Mouse (Mus musculus) liver, postnatal 0 days (tissue): ENCODE results near the gene Frmd4b. TPM values are rescaled to one million over a fixed set of nuclear protein-coding genes. Genes with fewer than 3 reads are reported as not detected.
A peak's percentile ranks its signal among the peaks of the same experiment; 100 is the strongest.

Experiments
- ATAC-seq: fragments of 200-750 bp; cut with Nextera tagmentation; 2 replicates; pipeline ENCODE4 v1.8.0; 2017; ENCODE audit warnings: mild to moderate bottlenecking, moderate library complexity
- DNase-seq: peaks from one replicate; pipeline ENCODE4 v3.0.0-alpha.2; 2016
- H3K27ac ChIP-seq: fragments of 300-500 bp; sonication (generic); 2 replicates; pipeline ENCODE4 v1.5.1; 2014; ENCODE audit warnings: antibody characterized with exemption, moderate library complexity, mild to moderate bottlenecking, low read depth
- H3K27me3 ChIP-seq: fragments of 300-500 bp; sonication (generic); 2 replicates; pipeline ENCODE4 v1.6.1; 2014; ENCODE audit warnings: low read length, control low read depth, mixed read lengths; ENCODE audit not compliant: insufficient read depth
- H3K36me3 ChIP-seq: fragments of 300-500 bp; sonication (generic); replicated peaks from 2 replicates; pipeline ENCODE4 v1.6.1; 2014; ENCODE audit warnings: mild to moderate bottlenecking, control low read depth, low read length, moderate library complexity, mixed read lengths; ENCODE audit not compliant: insufficient read depth
- H3K4me1 ChIP-seq: fragments of 300-500 bp; sonication (generic); 2 replicates; pipeline ENCODE4 v1.6.1; 2014; ENCODE audit warnings: antibody characterized with exemption, mild to moderate bottlenecking, control low read depth; ENCODE audit not compliant: insufficient read depth
- H3K4me2 ChIP-seq: fragments of 300-500 bp; sonication (generic); 2 replicates; pipeline ENCODE4 v1.6.1; 2014; ENCODE audit warnings: low read depth, mild to moderate bottlenecking, low read length, moderate library complexity, mixed read lengths
- H3K4me3 ChIP-seq: fragments of 300-500 bp; sonication (generic); 2 replicates; pipeline ENCODE4 v1.5.1; 2014; ENCODE audit warnings: low read depth, low read length
- H3K9ac ChIP-seq: fragments of 300-500 bp; sonication (generic); replicated peaks from 2 replicates; pipeline ENCODE4 v1.6.1; 2014; ENCODE audit warnings: mild to moderate bottlenecking, moderate library complexity
- H3K9me3 ChIP-seq: fragments of 300-500 bp; sonication (generic); 2 replicates; pipeline ENCODE4 v1.6.1; 2016; ENCODE audit warnings: mild to moderate bottlenecking, control low read depth, low read length, mixed read lengths
- CTCF ChIP-seq: sonication (generic); IDR thresholded peaks from 2 replicates; pipeline ENCODE4 v1.5.1; 2016; ENCODE audit warnings: antibody characterized with exemption, low read depth
- EP300 ChIP-seq: IDR thresholded peaks from 2 replicates; pipeline ENCODE4 v1.6.1; 2016; ENCODE audit warnings: antibody characterized with exemption, low read depth, mild to moderate bottlenecking
- WGBS: fragments of 180-500 bp; shearing (Covaris S2); extraction: QIAGEN DNeasy Blood & Tissue Kit; methylation state at CpG from one replicate; pipeline ENCODE4 v1.1.7; 2014; ENCODE audit not compliant: insufficient replicate concordance; 5-methylcytosine and 5-hydroxymethylcytosine counted together
- polyA plus RNA-seq: library from polyadenylated mRNA; unstranded; fragments of >200 nt; fragmentation: Nextera tagmentation; extraction: Ambion mirVana; gene quantifications from 2 replicates; pipeline ENCODE4 v1.2.1, GENCODE M21; 2015

Gene Frmd4b
- polyA plus RNA-seq, 1 experiment from 2014 or later = 8.3 TPM

DNA sequence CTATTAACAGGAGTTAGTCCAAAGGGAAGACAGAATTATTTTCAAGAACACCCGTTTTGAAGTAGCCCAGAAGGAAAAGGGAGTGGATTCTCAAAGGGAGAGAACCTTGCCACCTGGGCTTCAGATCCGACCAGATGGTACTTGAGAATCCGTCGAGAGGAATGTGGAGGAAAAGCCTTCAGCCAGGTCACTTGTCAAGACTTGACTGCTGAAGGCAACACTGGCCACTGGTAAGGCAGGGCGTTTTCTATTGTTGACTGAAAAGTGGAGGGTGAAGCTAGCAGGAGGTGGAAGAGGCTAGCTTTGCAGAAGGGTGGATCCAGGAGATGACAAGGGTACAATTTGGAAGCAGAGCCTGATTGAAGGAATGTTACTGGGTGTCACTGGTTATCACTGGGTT is 324.4 kb downstream of the Frmd4b start:
- TF ChIP-seq EP300 (no peak), CTCF (no peak)
- H3K4me1 ChIP-seq = peaks cover 22% of the 10 kb centered on the region
- H3K9ac ChIP-seq = no peak overlapping the region
- ATAC-seq (no peak), DNase-seq (no peak)
- H3K9me3 ChIP-seq = no peaks in the 10 kb centered on the region
- no peak overlapping the region for H3K4me2 ChIP-seq
- H3K27ac ChIP-seq = peak overlapping the region; percentile 64; the same call in 1 of the 2 replicates
- H3K4me3 ChIP-seq = no peak overlapping the region
- 80% methylated on average over 5 of the region's 5 CpGs for WGBS
- H3K36me3 ChIP-seq = peaks cover 36% of the 10 kb centered on the region
- no peaks in the 10 kb centered on the region for H3K27me3 ChIP-seq

DNA sequence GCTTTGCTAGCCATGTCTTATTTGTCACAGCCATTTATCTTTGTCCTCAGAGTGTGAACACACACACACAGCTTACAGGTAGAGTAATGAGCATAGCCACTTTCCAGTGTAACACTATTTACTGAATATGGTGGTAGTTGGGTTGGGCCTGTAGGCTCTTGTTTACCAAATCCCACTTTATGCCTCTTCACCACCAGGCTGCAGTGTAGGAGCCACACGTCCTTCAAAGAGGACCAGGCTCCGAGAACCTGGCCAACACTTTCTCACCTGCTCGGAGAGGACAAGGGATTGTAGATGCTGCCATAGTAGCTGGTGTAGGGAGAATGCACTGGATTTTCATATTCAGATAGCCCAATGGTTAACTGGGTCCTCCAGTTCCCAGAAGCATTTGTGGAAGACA is 325.2 kb downstream of the Frmd4b start:
- Histone ChIP-seq H3K4me1 (peaks cover 23% of the 10 kb centered on the region), H3K27ac (peak overlapping the region; percentile 64), H3K4me3 (no peak overlapping the region), H3K9me3 (no peaks in the 10 kb centered on the region), H3K9ac (no peak overlapping the region), H3K27me3 (no peaks in the 10 kb centered on the region), H3K36me3 (peaks cover 37% of the 10 kb centered on the region), H3K4me2 (no peak overlapping the region)
- no peak for TF ChIP-seq CTCF
- no peak for TF ChIP-seq EP300
- 0 out of 2 replicates have a peak, but pooled peaks have one; percentile 4 for ATAC-seq
- 76% methylated on average over 3 of the region's 3 CpGs for WGBS
- no peak for DNase-seq

DNA sequence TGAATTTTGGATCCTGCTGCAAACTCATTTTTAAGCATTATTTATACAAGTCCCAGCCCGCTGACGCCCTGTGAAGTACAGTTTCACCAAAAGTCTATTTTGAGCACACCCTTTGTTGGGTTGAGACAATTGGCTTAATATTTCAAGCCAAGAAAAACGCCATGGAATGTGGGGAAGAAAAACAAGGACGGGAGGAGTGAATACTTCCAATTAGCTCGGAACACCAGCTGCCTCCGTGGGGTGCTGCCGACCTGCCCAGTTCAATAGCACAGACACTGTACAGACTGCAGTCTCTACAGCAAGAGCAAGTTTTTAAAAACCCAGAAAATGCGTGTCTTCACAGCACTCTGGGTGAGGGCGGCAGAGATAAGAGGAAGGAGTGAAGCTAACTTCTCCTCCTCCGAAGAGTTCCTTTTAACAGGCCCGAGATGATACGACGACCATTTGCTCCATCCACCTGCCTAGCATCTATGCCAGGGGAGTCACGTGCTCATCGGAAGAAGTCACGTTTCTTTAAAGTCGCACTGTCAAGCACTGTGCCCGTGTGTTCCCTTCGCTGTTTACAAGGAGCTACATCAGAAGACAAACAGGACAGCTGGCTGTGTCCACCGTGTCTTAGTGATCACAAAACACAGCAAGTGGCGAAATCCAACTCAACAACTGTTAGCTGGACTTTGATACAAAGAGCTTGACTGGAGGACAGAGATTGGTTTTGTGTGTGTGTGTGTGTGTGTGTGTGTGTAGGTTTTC is 326.0 kb downstream of the Frmd4b start:
- peaks cover 32% of the 10 kb centered on the region for H3K36me3 ChIP-seq
- H3K4me3 ChIP-seq = no peak overlapping the region
- DNase-seq (no peak), ATAC-seq (peak; percentile 78)
- H3K4me2 ChIP-seq = no peak overlapping the region
- H3K9me3 ChIP-seq = no peaks in the 10 kb centered on the region
- peaks cover 23% of the 10 kb centered on the region for H3K4me1 ChIP-seq
- no peak for TF ChIP-seq CTCF
- no peak for TF ChIP-seq EP300
- 45% methylated on average over 21 of the region's 21 CpGs for WGBS
- no peaks in the 10 kb centered on the region for H3K27me3 ChIP-seq
- H3K27ac ChIP-seq = peak overlapping the region; percentile 64
- H3K9ac ChIP-seq = no peak overlapping the region

DNA sequence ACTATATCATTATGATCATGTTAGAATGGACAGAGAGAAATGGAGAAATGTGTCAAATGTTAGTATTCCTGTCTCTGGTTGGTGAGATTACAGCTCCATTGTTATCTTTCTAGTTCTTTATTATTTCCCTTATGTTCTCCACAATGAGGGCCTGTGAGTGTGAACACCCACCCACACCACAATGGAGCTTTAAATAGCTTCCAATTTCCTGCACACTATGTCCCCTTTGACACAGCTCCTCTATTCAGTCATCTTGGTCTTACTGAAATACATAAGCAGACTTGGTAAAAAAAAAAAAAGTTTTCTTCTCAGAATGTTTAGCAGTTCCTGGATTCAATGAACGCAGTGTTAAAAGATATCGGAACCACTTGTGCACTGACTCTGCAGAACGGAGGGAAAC is 326.7 kb downstream of the Frmd4b start:
- no peak overlapping the region for H3K9ac ChIP-seq
- peaks cover 23% of the 10 kb centered on the region for H3K4me1 ChIP-seq
- no peak for DNase-seq
- no peaks in the 10 kb centered on the region for H3K27me3 ChIP-seq
- no peak overlapping the region for H3K4me3 ChIP-seq
- H3K27ac ChIP-seq = no peak overlapping the region; the same call in 1 of the 2 replicates
- H3K4me2 ChIP-seq = no peak overlapping the region
- 44% methylated on average over 3 of the region's 3 CpGs for WGBS
- H3K9me3 ChIP-seq = no peaks in the 10 kb centered on the region
- no peak for ATAC-seq
- peaks cover 31% of the 10 kb centered on the region for H3K36me3 ChIP-seq
- no peak for TF ChIP-seq EP300
- TF ChIP-seq CTCF = no peak

DNA sequence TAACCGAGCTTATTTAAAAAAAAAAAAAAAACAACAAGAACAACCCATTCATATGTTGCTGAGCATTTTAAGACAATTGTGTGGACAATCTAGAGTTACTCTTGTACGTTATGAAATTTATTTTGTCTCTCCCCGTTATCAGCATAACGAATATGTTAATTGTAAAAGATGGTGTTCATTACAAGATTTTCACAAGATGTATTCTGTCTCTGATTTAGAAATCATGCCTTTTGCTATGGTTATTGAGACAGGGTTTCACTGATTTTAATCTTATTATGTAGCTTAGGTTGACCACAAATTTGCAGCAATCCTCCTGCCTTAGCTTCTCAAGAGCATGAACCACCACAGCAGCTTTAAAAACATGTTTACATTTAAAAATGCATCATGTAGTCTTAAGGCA is 327.5 kb downstream of the Frmd4b start:
- ATAC-seq (no peak), DNase-seq (no peak)
- Histone ChIP-seq H3K9me3 (no peaks in the 10 kb centered on the region), H3K4me3 (no peak overlapping the region), H3K4me2 (no peak overlapping the region), H3K36me3 (peaks cover 28% of the 10 kb centered on the region), H3K27me3 (no peaks in the 10 kb centered on the region), H3K9ac (no peak overlapping the region), H3K4me1 (peaks cover 23% of the 10 kb centered on the region), H3K27ac (peak overlapping the region; percentile 83)
- 67% methylated on average over 4 of the region's 4 CpGs for WGBS
- TF ChIP-seq CTCF = no peak
- TF ChIP-seq EP300 = no peak

DNA sequence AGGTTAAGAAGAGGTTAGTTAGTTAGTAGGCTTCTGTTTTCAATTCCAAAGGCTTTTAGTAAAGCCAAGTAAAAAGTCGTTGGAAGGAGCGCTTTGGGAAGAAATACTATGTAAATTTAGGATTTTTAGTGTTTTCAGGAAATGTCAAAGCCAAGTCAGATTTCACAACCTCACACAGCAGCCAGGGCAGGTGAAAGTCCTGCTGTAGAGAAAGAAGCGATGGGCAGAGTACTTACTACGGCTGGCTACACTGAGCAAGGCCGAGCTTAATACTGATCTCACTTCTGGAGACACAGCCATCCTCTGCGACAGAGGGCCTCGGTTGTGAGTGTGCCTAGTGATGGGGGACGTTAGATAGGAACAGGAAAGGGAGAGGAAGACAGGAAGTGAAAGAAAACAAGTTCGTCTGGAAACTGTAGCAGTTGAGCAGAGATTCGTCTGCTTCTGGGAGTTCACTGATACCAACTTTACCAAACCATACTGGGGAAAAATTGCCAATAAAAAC is 328.0 kb downstream of the Frmd4b start:
- Histone ChIP-seq H3K9me3 (no peaks in the 10 kb centered on the region), H3K36me3 (peaks cover 28% of the 10 kb centered on the region), H3K4me2 (peak overlapping the region; percentile 23; the same call in 1 of the 2 replicates), H3K4me1 (peaks cover 23% of the 10 kb centered on the region), H3K9ac (no peak overlapping the region), H3K27ac (peak overlapping the region; percentile 83), H3K27me3 (no peaks in the 10 kb centered on the region), H3K4me3 (no peak overlapping the region)
- DNase-seq (no peak), ATAC-seq (peak; percentile 61)
- TF ChIP-seq CTCF = no peak
- TF ChIP-seq EP300 = 0 out of 2 replicates have a peak, but pooled peaks have one; percentile 8
- WGBS = 25% methylated on average over 10 of the region's 10 CpGs
